In genomic region chr12:115915420-115915819, GRCm38 (mm10) we compare ENCODE assay signal across 5 mouse cellular contexts.
A peak's percentile ranks its signal among the peaks of the same experiment; 100 is the strongest.
DNase-seq lines count a peak whose midpoint lies in the region; ATAC-seq and TF ChIP-seq lines count a peak whose summit lies in the region.
"Not testable (repeated sequence)": the region's sequence is repeated elsewhere in the genome, so short reads cannot be mapped to it uniquely, and the experiment has no call there.

No protein-coding gene starts in this region.

- TF ChIP-seq RAD21 in CH12.LX (IDR thresholded peaks at IDR 0.05; ENCODE audit: low read depth, low read length), result not testable (repeated sequence)

- not testable (repeated sequence) for TF ChIP-seq EP300 in CH12.LX (IDR thresholded peaks at IDR 0.05; ENCODE audit: low read length)

- H3K27ac ChIP-seq in CH12.LX (ENCODE audit: insufficient read depth, low read depth), result not testable (repeated sequence)

- H3K79me2 ChIP-seq in CH12.LX (replicated peaks; ENCODE audit: control insufficient read depth, extremely low read depth, insufficient read depth, poor library complexity, severe bottlenecking), result not testable (repeated sequence)

- H3K9ac ChIP-seq in CH12.LX (ENCODE audit: insufficient read depth, low read depth), result not testable (repeated sequence)

- TF ChIP-seq CTCF in CH12.LX (conservative IDR thresholded peaks at IDR 0.05 in 1 of 2, IDR thresholded peaks at IDR 0.05 in 1 of 2; ENCODE audit: low read depth in 2 of 2, low read length in 2 of 2), result peak in 1 of 2 experiments; percentile 14; a peak in 1 of 4 replicates

- H3K4me2 ChIP-seq in CH12.LX (ENCODE audit: insufficient read depth, low read depth, poor library complexity, severe bottlenecking), result not testable (repeated sequence)

- H3K36me3 ChIP-seq in CH12.LX (replicated peaks in 1 of 2; ENCODE audit: control insufficient read depth in 1 of 2, insufficient read depth in 1 of 2, low read length in 1 of 2), result not testable (repeated sequence)

- in situ Hi-C loops in CH12.LX (cut with MboI; ENCODE audit: low pct_ligation_motif_present, low pct_unique_long_range_greater_than_20kb, low sequenced_read_pairs), result not testable (repeated sequence)

- dilution Hi-C loops in CH12.LX (cut with MboI; ENCODE audit: extremely low pct_ligation_motif_present, extremely low pct_unique_long_range_greater_than_20kb, low sequenced_read_pairs), result not testable (repeated sequence)

- not testable (repeated sequence) for H3K4me3 ChIP-seq in CH12.LX (replicated peaks in 1 of 3; ENCODE audit: low read depth in 2 of 3, low read length in 2 of 3, poor library complexity in 1 of 3)

- H3K27me3 ChIP-seq in CH12.LX (replicated peaks), result not testable (repeated sequence)

- DNase-seq in CH12.LX (ENCODE audit: extremely low read depth), result not testable (repeated sequence)

- not testable (repeated sequence) for H3K4me1 ChIP-seq in CH12.LX (ENCODE audit: control insufficient read depth in 1 of 2, insufficient read depth in 2 of 2)

- peak; percentile 93 for ATAC-seq in common myeloid progenitor, adult 5-6 weeks (replicated peaks; ENCODE audit: low read depth, poor library complexity, severe bottlenecking)
- ATAC-seq in hematopoietic stem cell, adult 5-6 weeks (replicated peaks in 1 of 2; ENCODE audit: insufficient read depth in 1 of 2, low FRiP score in 2 of 2, low TSS enrichment in 1 of 2, low read depth in 1 of 2, poor library complexity in 2 of 2, severe bottlenecking in 2 of 2), result peak; percentile 37 to 60; a peak in 2 of 4 replicates
- peak; percentile 79 for ATAC-seq in megakaryocyte, adult 5-6 weeks (ENCODE audit: poor library complexity, severe bottlenecking)
- 0 out of 2 replicates have a peak, but pooled peaks have one; percentile 44 for ATAC-seq in megakaryocyte-erythroid progenitor cell, adult 5-6 weeks (replicated peaks; ENCODE audit: low FRiP score, low TSS enrichment, poor library complexity, severe bottlenecking)

- H3K9me3 ChIP-seq in CH12.LX (replicated peaks; ENCODE audit: low read length), result not testable (repeated sequence)

- TF ChIP-seq POLR2A in CH12.LX (IDR thresholded peaks at IDR 0.05; ENCODE audit: low read depth, low read length), result not testable (repeated sequence)

TF ChIP-seq in CH12.LX, 34 proteins besides CTCF, POLR2A, EP300 and RAD21:
- TF ChIP-seq ZNF384 (IDR thresholded peaks at IDR 0.05; ENCODE audit: low read depth, low read length), result peak; percentile 19; the same call in 1 of the 2 replicates
